In the genomic region with DNA sequence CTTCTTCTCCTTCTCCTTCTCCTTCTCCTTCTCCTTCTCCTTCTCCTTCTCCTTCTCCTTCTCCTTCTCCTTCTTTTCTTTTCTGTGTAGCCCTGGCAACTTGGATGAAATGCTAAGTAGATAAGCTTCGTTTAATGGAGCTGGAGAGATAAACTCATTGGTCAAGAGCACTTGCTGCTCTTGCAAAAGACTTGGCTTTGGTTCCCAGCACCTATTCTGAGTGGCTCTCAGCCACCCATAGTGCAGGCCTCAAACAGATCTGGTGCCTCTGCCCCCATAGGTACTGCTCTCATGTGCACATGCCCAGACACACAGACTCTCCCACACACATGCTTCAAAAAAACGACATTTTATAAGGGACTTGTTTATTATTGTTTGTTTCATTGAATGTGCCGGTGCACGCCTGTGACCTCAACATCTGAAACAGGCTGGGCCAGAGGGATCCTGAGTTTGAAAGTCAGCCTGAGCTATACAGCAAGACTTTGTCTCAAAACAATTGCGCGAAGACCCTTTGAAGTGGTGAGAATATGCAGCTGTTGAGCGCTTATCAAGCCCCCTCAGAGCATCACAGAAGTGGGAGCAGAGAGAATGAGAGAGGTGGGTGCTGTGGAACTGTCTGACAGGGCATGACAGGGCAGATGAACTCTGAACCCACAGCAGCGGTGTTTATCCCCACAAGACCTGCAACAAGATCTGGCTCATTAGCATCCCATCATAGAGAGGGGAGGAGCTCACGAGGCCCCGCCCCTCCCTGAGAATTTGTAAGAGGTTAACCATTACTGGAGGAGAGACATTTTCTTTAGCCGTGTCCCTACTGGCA, we compare ENCODE assay signal across 12 mouse cellular contexts. TPM values are rescaled to one million over a fixed set of nuclear protein-coding genes. Genes with fewer than 3 reads are reported as not detected.
A peak's percentile ranks its signal among the peaks of the same experiment; 100 is the strongest.
DNase-seq lines count a peak whose midpoint lies in the region; ATAC-seq and TF ChIP-seq lines count a peak whose summit lies in the region.
"Had no signal": no experiment of that assay in that cellular context is flagged by ENCODE, and none has a peak within 500 bp of the region (broad histone marks: within the 10 kb centered on the region; RNA-seq: fewer than 3 reads in every experiment).

No protein-coding gene starts in this region.

- H3K4me1 ChIP-seq in liver, embryonic 14.5 days (replicated peaks; ENCODE audit: control insufficient read depth in 2 of 2, insufficient read depth in 2 of 2, low read length in 1 of 2): peaks cover 1 to 4% of the 10 kb centered on the region in 2 experiments; a peak in 1 of 4 replicates
- no peaks in the 10 kb centered on the region for H3K4me1 ChIP-seq in liver, embryonic 11.5 days (replicated peaks; ENCODE audit: control insufficient read depth, insufficient read depth, low read length)
- no peaks in the 10 kb centered on the region for H3K4me1 ChIP-seq in forebrain, embryonic 14.5 days (ENCODE audit: control insufficient read depth, insufficient read depth, low read length)
- H3K4me1 ChIP-seq: forebrain, embryonic 15.5 days; hindbrain, embryonic 12.5 days had no signal

- no peaks in the 10 kb centered on the region for H3K27me3 ChIP-seq in liver, embryonic 14.5 days (ENCODE audit: control insufficient read depth, insufficient read depth, low read length)
- H3K27me3 ChIP-seq in liver, embryonic 11.5 days (replicated peaks; ENCODE audit: control insufficient read depth, insufficient read depth, low read length): no peaks in the 10 kb centered on the region
- H3K27me3 ChIP-seq in forebrain, embryonic 14.5 days (replicated peaks; ENCODE audit: control insufficient read depth, insufficient read depth, low read length): no peaks in the 10 kb centered on the region
- H3K27me3 ChIP-seq: forebrain, embryonic 15.5 days; hindbrain, embryonic 12.5 days had no signal

- ATAC-seq in liver, embryonic 14.5 days (ENCODE audit: insufficient read depth): 0 out of 2 replicates have a peak, but pooled peaks have one; percentile 26
- no peak for ATAC-seq in liver, embryonic 11.5 days (replicated peaks; ENCODE audit: low FRiP score)
- peak; percentile 49 for ATAC-seq in activated CD4-positive, CD25-positive, alpha-beta regulatory T cell, adult 4 months
- no peak for ATAC-seq in granulocyte monocyte progenitor cell, adult 5-6 weeks (replicated peaks; ENCODE audit: poor library complexity, severe bottlenecking)
- ATAC-seq in forebrain, embryonic 14.5 days: no peak
- ATAC-seq: forebrain, embryonic 15.5 days had no signal

- no peak overlapping the region for H3K9ac ChIP-seq in liver, embryonic 14.5 days (replicated peaks)
- H3K9ac ChIP-seq in liver, embryonic 11.5 days (ENCODE audit: low read depth, low read length): no peak overlapping the region
- no peak overlapping the region for H3K9ac ChIP-seq in forebrain, embryonic 14.5 days (ENCODE audit: low read length)
- H3K9ac ChIP-seq: forebrain, embryonic 15.5 days; hindbrain, embryonic 12.5 days had no signal

- TF ChIP-seq CTCF in liver, embryonic 14.5 days (IDR thresholded peaks at IDR 0.05; ENCODE audit: low read depth): no peak

- no peak overlapping the region for H3K27ac ChIP-seq in liver, embryonic 14.5 days
- no peak overlapping the region for H3K27ac ChIP-seq in liver, embryonic 11.5 days (ENCODE audit: low read depth, low read length)
- no peak overlapping the region for H3K27ac ChIP-seq in forebrain, embryonic 14.5 days (ENCODE audit: low read depth, low read length)
- H3K27ac ChIP-seq: forebrain, embryonic 15.5 days; gastrocnemius, adult 2 months; hindbrain, embryonic 12.5 days had no signal

- H3K9me3 ChIP-seq in liver, embryonic 14.5 days (ENCODE audit: control insufficient read depth, low read length): no peaks in the 10 kb centered on the region
- no peaks in the 10 kb centered on the region for H3K9me3 ChIP-seq in liver, embryonic 11.5 days (ENCODE audit: control insufficient read depth, low read length)
- H3K9me3 ChIP-seq in forebrain, embryonic 14.5 days (replicated peaks; ENCODE audit: control insufficient read depth, low read length): no peaks in the 10 kb centered on the region
- H3K9me3 ChIP-seq: forebrain, embryonic 15.5 days; hindbrain, embryonic 12.5 days had no signal

- no peaks in the 10 kb centered on the region for H3K36me3 ChIP-seq in liver, embryonic 14.5 days (replicated peaks; ENCODE audit: control insufficient read depth, insufficient read depth, low read depth)
- no peaks in the 10 kb centered on the region for H3K36me3 ChIP-seq in liver, embryonic 11.5 days (ENCODE audit: control insufficient read depth, insufficient read depth, low read length)
- no peaks in the 10 kb centered on the region for H3K36me3 ChIP-seq in forebrain, embryonic 14.5 days (ENCODE audit: control insufficient read depth, insufficient read depth, low read length)
- H3K36me3 ChIP-seq: forebrain, embryonic 15.5 days; hindbrain, embryonic 12.5 days had no signal

- no peak overlapping the region for H3K4me3 ChIP-seq in liver, embryonic 14.5 days (ENCODE audit: insufficient read depth in 1 of 2, low read depth in 2 of 2, low read length in 2 of 2)
- no peak overlapping the region for H3K4me3 ChIP-seq in liver, embryonic 11.5 days (ENCODE audit: low read depth, low read length)
- H3K4me3 ChIP-seq in forebrain, embryonic 14.5 days (ENCODE audit: low read depth, low read length): no peak overlapping the region
- H3K4me3 ChIP-seq: forebrain, embryonic 15.5 days; gastrocnemius, adult 2 months; hindbrain, embryonic 12.5 days had no signal

- no peak for TF ChIP-seq EP300 in liver, embryonic 14.5 days (IDR thresholded peaks at IDR 0.05; ENCODE audit: low read depth)

- peak in 1 of 3 experiments; percentile 40 for DNase-seq in liver, embryonic 14.5 days (ENCODE audit: low read depth in 3 of 3, low spot score in 3 of 3)
- DNase-seq in liver, embryonic 11.5 days (ENCODE audit: low spot score): no peak
- DNase-seq in ES-CJ7 (ENCODE audit: low read depth, low spot score): peak; percentile 28
- DNase-seq in thymus, postnatal 10 days (ENCODE audit: low spot score in 2 of 2): peak; percentile 81 to 86
- DNase-seq in forebrain, embryonic 14.5 days (ENCODE audit: low spot score): no peak
- DNase-seq: gastrocnemius, adult 2 months; kidney, adult 18-20 months; midbrain, embryonic 14.5 days had no signal

- H3K4me2 ChIP-seq in liver, embryonic 14.5 days (ENCODE audit: low read depth): no peak overlapping the region
- no peak overlapping the region for H3K4me2 ChIP-seq in liver, embryonic 11.5 days
- no peak overlapping the region for H3K4me2 ChIP-seq in forebrain, embryonic 14.5 days (ENCODE audit: low read length)
- H3K4me2 ChIP-seq: forebrain, embryonic 15.5 days; hindbrain, embryonic 12.5 days had no signal

- WGBS in liver, embryonic 14.5 days (ENCODE audit: insufficient replicate concordance): 67% methylated on average over 11 of the region's 11 CpGs
- 73% methylated on average over 11 of the region's 11 CpGs for WGBS in liver, embryonic 11.5 days
- 82% methylated on average over 11 of the region's 11 CpGs for WGBS in forebrain, embryonic 14.5 days

RNA-seq across cellular contexts. Expression of a gene that starts 33.6 kb away (rescaled TPM):
- 1.9 and 2.4 TPM in 2 replicates for polyA plus RNA-seq in liver, embryonic 14.5 days (2012; rRNA removed)
- 3.8 and 3.9 TPM in 2 replicates for polyA plus RNA-seq in liver, embryonic 14.5 days (2014; fragmentation: Nextera tagmentation; extraction: Ambion mirVana)
- 3.4 TPM in 2 replicates for polyA plus RNA-seq in liver, embryonic 11.5 days (2014; fragmentation: Nextera tagmentation; extraction: Ambion mirVana)
- polyA plus RNA-seq in activated CD4-positive, CD25-positive, alpha-beta regulatory T cell, adult 4 months (2017; shearing (Covaris generic)): 1 to 10 TPM; 2.1 to 2.4 TPM
- total RNA-seq in granulocyte monocyte progenitor cell, adult 5-6 weeks (2014; fragmentation: Nextera tagmentation): 1.8 and 3.3 TPM in 2 replicates
- total RNA-seq in granulocyte monocyte progenitor cell, adult 5-6 weeks (2017): 0.41 and 2.1 TPM in 2 replicates
- polyA plus RNA-seq in forebrain, embryonic 14.5 days (2014; fragmentation: Nextera tagmentation; extraction: Ambion mirVana): 2.0 TPM in 2 replicates

RNA-seq across cellular contexts. Expression of a gene that starts 53.8 kb away (rescaled TPM):
- polyA plus RNA-seq in liver, embryonic 14.5 days (2012; rRNA removed): 20.5 and 34.9 TPM in 2 replicates
- 33.8 and 40.9 TPM in 2 replicates for polyA plus RNA-seq in liver, embryonic 14.5 days (2014; fragmentation: Nextera tagmentation; extraction: Ambion mirVana)
- 65.7 and 68.8 TPM in 2 replicates for polyA plus RNA-seq in liver, embryonic 11.5 days (2014; fragmentation: Nextera tagmentation; extraction: Ambion mirVana)
- 10 to 100 TPM; 18.2 to 18.7 TPM for polyA plus RNA-seq in activated CD4-positive, CD25-positive, alpha-beta regulatory T cell, adult 4 months (2017; shearing (Covaris generic))
- total RNA-seq in granulocyte monocyte progenitor cell, adult 5-6 weeks (2014; fragmentation: Nextera tagmentation): 69.3 and 69.4 TPM in 2 replicates
- 105 and 136 TPM in 2 replicates for total RNA-seq in granulocyte monocyte progenitor cell, adult 5-6 weeks (2017)
- polyA plus RNA-seq in forebrain, embryonic 14.5 days (2014; fragmentation: Nextera tagmentation; extraction: Ambion mirVana): 17.6 and 18.7 TPM in 2 replicates

RNA-seq across cellular contexts. Expression of a gene that starts 53.9 kb away (rescaled TPM):
- 3.8 and 5.2 TPM in 2 replicates for polyA plus RNA-seq in liver, embryonic 14.5 days (2012; rRNA removed)
- polyA plus RNA-seq in liver, embryonic 14.5 days (2014; fragmentation: Nextera tagmentation; extraction: Ambion mirVana): 3.0 and 3.1 TPM in 2 replicates
- polyA plus RNA-seq in liver, embryonic 11.5 days (2014; fragmentation: Nextera tagmentation; extraction: Ambion mirVana): 4.6 and 4.8 TPM in 2 replicates
- 1 to 10 TPM; 4.4 to 6.2 TPM for polyA plus RNA-seq in activated CD4-positive, CD25-positive, alpha-beta regulatory T cell, adult 4 months (2017; shearing (Covaris generic))
- total RNA-seq in granulocyte monocyte progenitor cell, adult 5-6 weeks (2014; fragmentation: Nextera tagmentation): 18.5 and 21.7 TPM in 2 replicates
- total RNA-seq in granulocyte monocyte progenitor cell, adult 5-6 weeks (2017): 30.5 and 32.7 TPM in 2 replicates
- polyA plus RNA-seq in forebrain, embryonic 14.5 days (2014; fragmentation: Nextera tagmentation; extraction: Ambion mirVana): 4.3 and 4.7 TPM in 2 replicates

Comparison
In these comparisons a context has a peak if more than half of its experiments do, and no peak if none do; other contexts are left out.
1. ATAC-seq: peak in liver, embryonic 14.5 days (single experiment) and activated CD4-positive, CD25-positive, alpha-beta regulatory T cell, adult 4 months (single experiment); none in liver, embryonic 11.5 days (single experiment), granulocyte monocyte progenitor cell, adult 5-6 weeks (single experiment) and forebrain, embryonic 14.5 days (single experiment).
2. DNase-seq: peak in ES-CJ7 (single experiment) and thymus, postnatal 10 days (2 of 2); none in liver, embryonic 11.5 days (single experiment) and forebrain, embryonic 14.5 days (single experiment).